In the genomic region with DNA sequence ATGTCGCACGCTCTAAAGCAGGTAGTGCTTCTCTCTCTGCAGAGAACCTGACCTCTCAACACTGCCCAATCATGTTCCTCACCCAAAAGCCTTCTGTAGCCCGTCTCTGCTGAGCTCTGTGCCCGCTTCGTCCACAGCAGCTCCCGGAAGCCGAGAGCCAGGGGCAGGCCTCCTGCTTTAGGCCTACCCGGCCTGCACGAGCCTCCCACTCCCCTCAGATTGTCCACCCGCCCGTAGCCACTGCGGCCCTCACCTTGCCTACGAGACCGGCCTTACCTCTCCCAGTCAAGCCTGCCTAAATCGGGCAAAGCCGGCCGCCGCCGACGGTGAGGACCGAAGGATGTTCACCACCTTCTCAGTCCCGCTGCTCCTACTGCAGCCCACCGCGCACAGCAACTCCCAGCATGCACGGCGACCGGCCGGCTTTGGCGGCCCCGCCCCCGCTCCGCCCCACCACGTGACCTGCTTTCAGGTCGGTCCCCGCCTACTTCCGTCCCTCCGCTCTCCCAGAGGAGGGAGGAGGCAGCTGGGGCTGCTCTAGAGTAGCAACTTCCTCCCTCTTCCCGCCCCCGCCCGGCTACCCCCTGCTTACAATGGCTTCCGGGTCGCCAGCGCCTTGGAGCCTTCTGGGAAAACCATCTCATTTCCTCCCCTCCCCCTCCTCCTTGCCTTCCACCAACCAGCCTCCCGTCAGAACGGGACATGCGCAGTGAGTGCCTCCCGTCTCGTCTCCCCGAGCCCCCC, we compare ENCODE assay signal across 8 mouse cellular contexts. TPM values are rescaled to one million over a fixed set of nuclear protein-coding genes. Genes with fewer than 3 reads are reported as not detected.
DNase-seq lines count a peak whose midpoint lies in the region; ATAC-seq lines count a peak whose summit lies in the region.

TSS of gene Mbd5 (plus strand) at position 668 of the 744 bp plus-strand sequence.

- intact Hi-C loops in gastrocnemius, postnatal 14 days (cut with DNase I; ENCODE audit: low total_unique reads) = no loop called here
- intact Hi-C loops in left cerebral cortex, postnatal 10 days (cut with DNase I) = no loop called here

- peak; percentile 99 for DNase-seq in adrenal gland, adult (ENCODE audit: inconsistent age in 2 of 2, low spot score in 1 of 2)
- peak; percentile 99 for DNase-seq in embryo, embryonic 10.5 days (ENCODE audit: low spot score)
- DNase-seq in gastrocnemius, postnatal 14 days = peak; percentile 100
- peak; percentile 99 to 100 for DNase-seq in left cerebral cortex, postnatal 10 days (ENCODE audit: extremely low spot score in 1 of 2, low spot score in 2 of 2)
- DNase-seq in right cerebral cortex, postnatal 25 days = peak; percentile 99
- DNase-seq in urinary bladder, postnatal 4 days (ENCODE audit: low spot score in 2 of 2) = peak; percentile 98 to 99

- ATAC-seq in inflammation-experienced regulatory T-cells, adult 6 months = peak; percentile 95
- peak; percentile 98 for ATAC-seq in megakaryocyte-erythroid progenitor cell, adult 5-6 weeks (replicated peaks; ENCODE audit: low FRiP score, low TSS enrichment, poor library complexity, severe bottlenecking)

RNA-seq across cellular contexts. Expression of gene Mbd5, which starts in this region (rescaled TPM):
- 10 to 100 TPM; 23.7 to 26.1 TPM for total RNA-seq in gastrocnemius, postnatal 14 days (2021)
- polyA plus RNA-seq in inflammation-experienced regulatory T-cells, adult 6 months (2017; shearing (Covaris generic)) = 10 to 100 TPM; 20.2 to 32.2 (median 22.8) TPM
- total RNA-seq in left cerebral cortex, postnatal 10 days (2021) = 100 to 1,000 TPM in 1 of 2 experiments, 10 to 100 TPM in 1; 97.3 to 101 TPM
- 37.6 and 41.4 TPM in 2 replicates for total RNA-seq in megakaryocyte-erythroid progenitor cell, adult 5-6 weeks (2014; fragmentation: Nextera tagmentation)
- total RNA-seq in megakaryocyte-erythroid progenitor cell, adult 5-6 weeks (2017) = 12.3 and 25.8 TPM in 2 replicates

Comparison
In these comparisons a context has a peak if more than half of its experiments do, and no peak if none do; other contexts are left out.
1. Peak in every context shown above with its lines: DNase-seq and ATAC-seq.